Mouse (Mus musculus) right cerebral cortex, postnatal 25 days (tissue): Measurements from ENCODE around the gene Sox18.
A peak's percentile ranks its signal among the peaks of the same experiment; 100 is the strongest.

Source experiments
- DNase-seq: peaks from one replicate; pipeline ENCODE4 v3.0.0; 2022

Sox18 gene

GRCm38 (mm10) chr2:181671326-181671725 is at the start of gene Sox18:
Sox18 (minus strand) TSS chr2:181671640.
- no peak for DNase-seq

DNA sequence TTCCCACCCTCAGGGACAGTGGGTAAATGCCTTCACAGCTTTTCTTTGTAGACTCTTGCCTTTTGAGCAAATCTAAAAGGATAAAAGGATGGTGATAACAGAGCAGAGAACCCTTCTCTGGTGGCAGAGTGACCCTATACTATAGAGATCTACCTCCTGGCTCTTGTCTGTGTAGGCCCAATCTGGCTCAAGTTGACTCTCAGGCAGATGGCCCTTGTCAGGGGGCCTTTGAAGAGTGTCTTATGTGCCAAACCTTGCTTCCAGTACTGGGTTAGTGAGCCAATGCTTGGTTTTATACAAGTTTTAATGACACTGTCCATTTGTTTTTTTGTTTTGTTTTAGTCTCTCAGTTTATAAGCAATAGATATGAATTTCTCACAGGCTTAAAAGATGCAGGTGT is 49.8 kb upstream of the Sox18 start:
- no peak for DNase-seq

DNA sequence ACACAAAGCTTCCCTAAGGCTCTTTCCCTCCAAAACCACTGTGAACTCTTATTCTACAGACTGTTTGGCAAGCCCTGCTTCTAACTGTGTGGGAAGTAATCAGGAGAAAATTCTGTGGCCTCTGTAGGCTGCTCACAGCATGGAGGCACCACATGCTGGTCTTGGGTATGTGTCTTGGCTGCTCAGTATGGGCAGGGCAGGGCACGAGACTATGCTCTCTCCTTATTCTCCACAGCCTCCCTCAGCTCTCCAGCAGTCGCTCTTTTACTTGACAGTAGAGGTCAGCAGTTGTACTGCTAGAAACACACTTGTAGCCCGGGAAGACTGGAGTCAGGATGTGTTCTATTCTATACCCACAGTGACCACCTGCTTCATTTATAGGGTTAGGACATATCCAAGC is 48.6 kb upstream of the Sox18 start:
- no peak for DNase-seq

GRCm38 (mm10) chr2:181716991-181717390 is 45.6 kb upstream of the Sox18 start:
- no peak for DNase-seq

DNA sequence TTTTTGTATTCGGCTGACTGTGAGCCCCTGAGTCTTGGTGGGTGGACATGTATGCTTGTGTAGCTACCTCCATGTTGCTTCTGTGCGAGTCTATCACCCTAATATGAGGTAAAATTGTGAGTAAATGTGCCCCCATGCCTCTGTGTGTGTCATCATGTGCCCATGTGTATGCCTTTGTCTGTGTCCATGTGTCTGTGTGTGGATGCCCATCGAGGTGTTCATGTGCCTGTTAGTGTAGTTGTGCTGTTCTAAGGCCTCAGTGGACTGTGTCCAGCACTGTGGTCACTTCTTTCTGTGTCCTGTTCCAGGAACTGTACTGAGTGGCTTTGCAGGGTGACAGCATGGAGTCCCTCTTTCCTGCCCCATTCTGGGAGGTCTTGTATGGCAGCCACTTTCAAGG is 43.9 kb upstream of the Sox18 start:
- DNase-seq, result no peak

- DNase-seq, result peak; percentile 80
These were observed 43.5 kb upstream of the Sox18 start, which contains the start of gene Oprl1 for GRCm38 (mm10) chr2:181714903-181715326. Oprl1 (plus strand) TSS chr2:181715016.

DNA sequence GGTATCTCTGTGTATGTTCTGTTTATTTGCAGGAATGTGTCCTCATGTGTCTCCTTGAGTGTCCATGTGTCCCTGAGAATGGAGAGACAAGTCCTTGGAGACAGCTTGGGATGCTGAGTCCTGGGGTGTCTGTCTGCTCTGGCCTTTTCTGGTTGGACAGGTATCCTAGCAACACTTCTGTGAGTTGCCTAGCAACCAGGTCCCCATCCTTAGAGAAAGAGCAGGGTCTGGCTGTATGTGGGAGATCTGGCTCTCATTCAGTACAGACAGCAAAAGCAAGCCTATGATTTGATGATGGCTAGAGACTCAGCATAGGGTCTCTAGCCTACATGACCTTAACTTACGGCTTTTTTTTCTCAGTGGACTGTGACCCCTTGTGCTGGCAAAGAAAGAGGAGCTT is 42.3 kb upstream of the Sox18 start:
- DNase-seq, result peak; percentile 62

GRCm38 (mm10) chr2:181706668-181707067 is 35.2 kb upstream of the Sox18 start:
- no peak for DNase-seq

- no peak for DNase-seq
These were observed 26.8 kb upstream of the Sox18 start, which contains the start of gene Lkaaear1 for GRCm38 (mm10) chr2:181698241-181698640. Lkaaear1 (minus strand) TSS chr2:181698442.

DNA sequence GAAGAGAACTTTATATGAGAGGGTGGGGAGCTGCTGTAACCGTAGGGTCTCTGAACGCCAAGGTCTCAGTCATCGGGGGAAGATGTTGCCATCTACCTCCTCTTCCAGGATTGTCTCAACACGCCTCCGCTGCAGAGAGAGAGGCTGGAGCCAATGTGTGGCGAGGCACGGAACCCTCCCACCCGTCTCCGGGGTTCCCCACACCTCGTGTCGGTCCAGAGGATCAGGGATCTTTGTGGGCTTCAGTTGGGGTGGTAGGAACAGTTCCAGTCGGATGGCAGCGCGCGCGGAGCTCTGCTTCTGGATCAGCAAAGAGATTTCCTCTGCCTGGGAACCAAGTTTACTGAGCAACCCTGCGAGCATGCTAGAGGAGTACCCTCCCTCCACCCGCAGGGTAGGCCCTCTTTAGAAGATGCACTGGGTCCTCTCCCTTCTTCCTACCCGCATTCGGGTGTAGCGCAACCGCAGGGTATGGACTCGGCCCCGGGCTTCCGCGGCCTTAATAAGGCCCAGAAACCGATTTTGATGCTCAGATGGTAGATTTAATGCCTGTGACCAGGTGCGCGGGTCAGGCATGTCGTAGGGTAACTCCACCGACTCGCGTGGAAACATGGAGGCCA is 25.5 kb upstream of the Sox18 start:
- DNase-seq, result no peak

DNA sequence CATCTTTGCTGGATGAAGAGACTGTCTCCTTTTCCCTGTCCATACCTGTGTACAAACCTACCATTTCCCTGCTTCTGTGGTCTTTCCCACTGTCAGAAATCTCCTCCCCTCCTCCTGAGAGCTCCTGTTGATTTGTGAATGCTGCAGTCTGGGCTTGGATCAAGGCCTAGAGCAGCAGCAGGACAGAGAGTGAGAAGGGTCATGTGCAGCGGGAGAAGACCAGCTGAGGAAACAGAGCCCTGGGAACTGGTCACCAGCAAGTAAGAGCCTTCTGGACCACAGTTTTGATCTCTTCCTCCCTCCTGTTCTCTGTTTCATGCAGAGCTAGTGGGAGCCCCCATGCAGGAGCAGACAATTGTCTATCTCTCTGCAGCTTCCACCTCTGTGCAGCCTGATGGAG is 24.3 kb upstream of the Sox18 start:
- DNase-seq, result no peak

DNA sequence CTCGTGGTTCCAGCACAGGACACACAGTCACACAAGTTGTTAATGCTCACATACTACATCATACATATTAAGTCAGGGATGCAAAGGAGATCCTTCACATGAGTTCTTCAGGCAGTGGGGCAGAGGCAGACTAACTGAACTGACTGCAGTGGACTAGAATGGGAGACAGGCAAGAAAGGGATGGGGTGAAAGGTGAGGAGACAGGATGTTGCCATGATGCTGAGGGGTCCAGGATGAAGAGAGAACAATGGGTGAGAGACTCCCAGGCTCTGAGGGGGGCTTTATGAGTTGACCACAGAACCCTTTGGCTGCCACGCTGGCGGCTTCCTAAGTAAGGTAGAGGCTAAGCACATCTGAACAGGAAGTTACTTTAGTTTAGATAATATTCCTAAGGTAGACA is 23.1 kb upstream of the Sox18 start:
- no peak for DNase-seq

DNA sequence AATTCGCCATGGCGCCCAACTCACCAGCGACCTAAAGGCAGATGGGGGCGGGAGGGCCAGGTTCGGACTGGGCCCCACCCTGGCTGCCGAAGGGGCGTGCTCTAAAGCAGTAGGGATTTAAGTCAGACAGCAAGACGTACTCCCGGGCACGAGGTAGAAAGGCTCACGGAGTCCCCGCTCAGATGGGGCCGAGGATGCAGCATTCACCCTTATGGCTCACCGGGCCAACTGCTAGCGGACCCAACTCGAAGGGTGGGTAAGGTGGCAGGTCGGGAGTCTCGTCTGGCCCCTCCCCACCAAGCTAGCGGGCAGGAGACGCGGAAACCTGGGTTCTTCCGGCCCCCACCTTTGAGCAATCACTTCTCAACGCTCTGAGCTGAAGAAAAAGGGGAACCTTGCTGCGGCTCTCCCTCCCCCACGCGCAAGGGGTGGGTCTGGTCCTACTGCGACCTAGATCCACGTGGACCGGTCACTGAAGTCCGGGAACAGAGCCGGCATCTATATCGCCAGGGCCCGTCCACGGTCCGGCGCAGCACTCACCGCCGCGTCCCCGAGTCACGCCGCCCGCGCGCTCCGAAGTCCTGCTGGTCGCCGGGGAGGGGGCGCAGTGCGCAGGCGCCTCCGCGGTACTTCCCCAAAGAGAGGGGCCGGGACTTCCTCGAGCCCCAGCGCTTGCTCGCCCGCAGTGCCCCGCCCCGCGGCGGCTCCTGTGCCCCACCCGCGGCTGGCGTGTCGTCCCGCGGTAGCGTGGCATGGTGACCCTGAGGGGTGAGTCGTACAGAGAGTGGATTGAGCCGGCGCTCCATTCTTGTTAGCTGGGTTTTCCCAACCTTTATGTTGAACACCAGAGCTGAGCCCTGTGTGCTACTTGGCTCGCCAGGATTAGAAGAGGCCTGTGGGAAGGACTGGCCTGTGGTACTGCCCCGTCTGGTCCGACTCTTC is 22.2 kb upstream of the Sox18 start, which contains the start of gene Rgs19:
Rgs19 (minus strand) TSS at position 639 of the 942 bp plus-strand sequence.
- peak; percentile 87 for DNase-seq

DNA sequence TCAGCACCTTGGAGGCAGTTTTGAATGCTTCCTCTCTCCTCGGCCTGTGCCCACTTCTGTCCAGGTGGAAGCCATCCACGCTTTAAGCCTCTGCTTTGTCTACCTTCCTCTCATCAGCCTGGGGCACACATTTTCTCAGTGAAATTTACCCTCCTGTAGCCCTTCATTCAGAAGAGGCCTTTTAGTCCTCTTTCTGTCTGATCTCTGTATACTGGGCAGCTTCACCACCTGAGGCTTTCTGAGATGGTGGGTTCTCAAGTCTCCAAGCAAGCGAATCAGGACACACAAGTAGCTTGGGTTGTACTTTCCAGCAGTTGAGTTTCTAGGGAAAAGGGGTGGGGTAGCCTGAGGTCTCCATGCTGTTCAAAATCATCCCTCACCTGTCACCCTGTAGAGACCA is 20.9 kb upstream of the Sox18 start:
- DNase-seq, result no peak

DNA sequence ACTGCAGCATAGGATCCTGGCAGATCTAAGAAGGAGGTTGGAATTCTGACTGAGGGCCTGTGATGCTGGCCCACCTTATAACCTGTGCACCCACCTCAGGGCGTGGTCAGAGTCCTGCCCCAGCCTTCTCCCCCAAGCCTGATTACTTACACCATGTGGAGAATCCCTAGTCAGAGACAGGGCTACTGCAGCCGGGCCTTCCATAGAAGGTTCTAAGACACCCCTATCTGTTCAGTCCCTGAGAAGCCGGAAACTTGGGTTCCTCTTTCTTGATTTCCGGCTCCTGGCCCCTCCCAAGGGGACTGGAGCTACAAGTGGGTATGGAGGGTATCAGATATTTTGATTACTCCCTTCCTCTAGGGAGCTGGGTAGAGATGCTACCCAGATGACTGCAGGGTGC is 20.1 kb upstream of the Sox18 start:
- no peak for DNase-seq

DNA sequence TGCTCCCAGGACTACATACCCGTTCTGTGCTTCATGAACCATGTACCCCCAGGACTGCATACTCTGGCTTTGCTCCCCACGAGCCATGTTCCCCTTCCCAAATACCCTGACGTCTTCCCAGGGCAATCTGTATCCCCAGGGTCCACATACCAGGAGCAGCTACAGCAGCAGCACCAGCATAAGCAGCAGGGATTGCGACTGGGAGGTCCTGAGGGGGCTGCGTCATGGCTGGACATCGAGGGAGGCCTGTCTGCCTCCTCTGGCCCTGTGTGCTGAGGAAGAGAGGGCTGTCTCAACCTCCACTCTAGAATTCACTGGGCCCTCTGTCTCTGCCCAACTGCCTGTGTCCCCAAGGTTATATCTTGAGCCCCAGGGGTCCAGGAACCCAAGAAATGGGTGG is 19.6 kb upstream of the Sox18 start:
- DNase-seq, result no peak

GRCm38 (mm10) chr2:181689466-181690160 is 18.2 kb upstream of the Sox18 start:
- no peak for DNase-seq

- DNase-seq, result no peak
These were observed 16.1 kb upstream of the Sox18 start for GRCm38 (mm10) chr2:181687586-181687985.

GRCm38 (mm10) chr2:181685686-181686085 is 14.2 kb upstream of the Sox18 start:
- DNase-seq, result no peak

DNA sequence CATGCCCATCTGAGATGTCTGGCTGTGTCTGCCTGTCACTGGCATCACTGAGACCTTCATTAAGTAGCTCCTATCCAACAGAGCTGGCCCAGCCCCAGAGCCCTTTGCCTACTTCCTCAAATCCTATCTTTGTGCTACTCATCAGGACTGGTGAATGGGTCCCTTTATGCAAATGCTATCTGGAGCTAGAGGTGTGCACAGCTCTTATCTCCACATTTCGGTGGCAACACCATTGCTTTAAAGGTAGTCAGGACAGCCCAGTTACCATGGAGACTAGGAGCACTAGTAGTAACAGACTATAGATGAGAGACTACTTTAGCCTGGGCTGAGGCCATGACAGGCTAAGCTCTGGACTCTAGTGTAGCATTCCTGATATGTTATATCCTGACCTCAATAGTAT is 13.3 kb upstream of the Sox18 start:
- DNase-seq, result no peak

DNA sequence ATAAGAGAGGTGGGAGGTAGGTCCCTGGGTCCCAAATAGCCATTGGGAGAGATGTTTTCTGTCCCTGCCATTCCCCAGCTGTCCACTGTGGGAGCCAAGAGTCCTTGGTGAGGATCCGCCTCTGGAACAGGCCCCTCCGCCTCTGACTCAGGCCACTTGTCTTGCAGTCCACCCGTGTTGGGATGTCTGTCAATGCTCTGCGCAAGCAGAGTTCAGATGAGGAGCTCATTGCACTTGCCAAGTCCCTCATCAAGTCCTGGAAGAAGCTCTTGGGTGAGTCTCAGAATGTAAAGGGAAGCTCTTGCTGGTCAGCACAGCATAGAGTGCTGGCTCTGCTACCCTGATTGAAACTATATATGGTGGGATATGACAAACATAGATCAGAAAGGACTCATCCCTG is 11.9 kb upstream of the Sox18 start:
- peak; percentile 2 for DNase-seq

DNA sequence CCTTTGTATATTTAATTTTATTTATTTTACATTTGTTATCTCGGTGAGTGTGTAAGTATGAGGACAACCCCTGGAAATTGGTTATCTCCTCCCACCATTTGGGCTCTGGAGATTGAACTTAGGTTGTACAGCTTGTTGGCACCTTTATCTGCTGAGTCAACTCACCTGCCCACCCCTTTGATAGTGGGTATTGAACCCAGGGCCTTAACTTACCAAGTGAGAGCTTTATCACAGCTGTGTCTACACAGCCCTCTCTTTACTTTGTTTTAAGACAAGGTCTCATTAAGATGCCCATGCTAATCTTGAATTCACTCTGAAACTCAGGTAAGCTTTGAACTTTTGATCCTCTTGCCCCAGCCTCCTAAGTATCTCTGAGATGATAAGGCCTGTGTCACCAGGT is 10.5 kb upstream of the Sox18 start:
- peak; percentile 1 for DNase-seq

GRCm38 (mm10) chr2:181680716-181681117 is 9.3 kb upstream of the Sox18 start:
- DNase-seq, result peak; percentile 52
